Mouse (Mus musculus) retina, embryonic 14.5 days (tissue): ENCODE measurements around the gene Map1b.
A peak's percentile ranks its signal among the peaks of the same experiment; 100 is the strongest.

Experiments used
- DNase-seq: peaks from one replicate; pipeline ENCODE4 v3.0.0-alpha.2; 2015; ENCODE audit warnings: low spot score

Map1b gene

GRCm38 (mm10) chr13:99516448-99516881 is at the start of gene Map1b:
Gene Map1b (minus strand): TSS chr13:99516540.
- DNase-seq, result peak; percentile 86

- DNase-seq, result peak; percentile 72
These were observed 48.0 kb upstream of the Map1b start for GRCm38 (mm10) chr13:99564346-99564745.

GRCm38 (mm10) chr13:99563021-99563420 is 46.7 kb upstream of the Map1b start:
- no peak for DNase-seq

GRCm38 (mm10) chr13:99561843-99562550 is 45.7 kb upstream of the Map1b start:
- DNase-seq, result peak; percentile 69

- peak; percentile 29 for DNase-seq
These were observed 44.6 kb upstream of the Map1b start for GRCm38 (mm10) chr13:99560674-99561639.

- DNase-seq, result no peak
These were observed 42.0 kb upstream of the Map1b start for GRCm38 (mm10) chr13:99558216-99558906.

- no peak for DNase-seq
These were observed 41.5 kb upstream of the Map1b start for GRCm38 (mm10) chr13:99557813-99558212.

GRCm38 (mm10) chr13:99557331-99557730 is 41.0 kb upstream of the Map1b start:
- no peak for DNase-seq

- no peak for DNase-seq
These were observed 38.6 kb upstream of the Map1b start for GRCm38 (mm10) chr13:99554960-99555359.

GRCm38 (mm10) chr13:99554466-99554865 is 38.1 kb upstream of the Map1b start:
- no peak for DNase-seq

- no peak for DNase-seq
These were observed 36.0 kb upstream of the Map1b start for GRCm38 (mm10) chr13:99552381-99552780.

- no peak for DNase-seq
These were observed 34.5 kb upstream of the Map1b start for GRCm38 (mm10) chr13:99550679-99551369.

- DNase-seq, result peak; percentile 50
These were observed 33.7 kb upstream of the Map1b start for GRCm38 (mm10) chr13:99550060-99550459.

- DNase-seq, result peak; percentile 76
These were observed 33.2 kb upstream of the Map1b start for GRCm38 (mm10) chr13:99549584-99549983.

GRCm38 (mm10) chr13:99546832-99547231 is 30.5 kb upstream of the Map1b start:
- no peak for DNase-seq

GRCm38 (mm10) chr13:99545201-99545600 is 28.9 kb upstream of the Map1b start:
- no peak for DNase-seq

- DNase-seq, result no peak
These were observed 25.3 kb upstream of the Map1b start for GRCm38 (mm10) chr13:99541429-99542267.

GRCm38 (mm10) chr13:99539288-99539687 is 22.9 kb upstream of the Map1b start:
- DNase-seq, result no peak

GRCm38 (mm10) chr13:99538851-99539250 is 22.5 kb upstream of the Map1b start:
- DNase-seq, result no peak

GRCm38 (mm10) chr13:99537908-99538513 is 21.7 kb upstream of the Map1b start:
- DNase-seq, result no peak
